Mouse (Mus musculus): ENCODE measurements around the gene Gosr1. TPM values are rescaled to one million over a fixed set of nuclear protein-coding genes. Genes with fewer than 3 reads are reported as not detected.

Gosr1 gene
- polyA plus RNA-seq, 1 experiment from 2014 or later: 15.3 TPM

DNA sequence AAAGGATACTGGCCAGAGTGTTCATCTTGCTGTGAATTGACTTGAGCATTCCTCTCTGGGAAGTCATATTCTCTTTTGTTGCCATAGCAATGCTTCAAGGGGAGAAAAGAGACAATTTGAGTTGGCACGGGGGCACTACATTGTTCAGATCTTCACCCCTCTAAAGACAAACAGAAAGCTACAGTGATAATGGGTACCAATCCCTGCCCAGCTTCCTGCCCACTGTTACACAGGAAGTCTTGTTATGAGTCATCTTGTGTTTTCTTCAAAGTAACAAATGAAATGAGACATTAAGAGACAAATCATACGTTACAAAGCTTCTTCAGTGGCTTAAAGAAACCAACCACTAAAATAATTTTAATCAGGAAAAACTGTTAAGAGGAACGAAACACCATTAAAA is 28.8 kb downstream of the Gosr1 start:
- peaks cover 77% of the 10 kb centered on the region for H3K36me3 ChIP-seq
- H3K4me1 ChIP-seq: no peaks in the 10 kb centered on the region; the same call in 1 of the 2 replicates
- H3K9me3 ChIP-seq: no peaks in the 10 kb centered on the region
- no peak overlapping the region for H3K4me3 ChIP-seq
- no peak for ATAC-seq (ENCODE audit: extremely low read depth, insufficient number of reproducible peaks, low FRiP score, low TSS enrichment)
- 74% methylated on average over 3 of the region's 3 CpGs for WGBS
- H3K27me3 ChIP-seq (replicated peaks): no peaks in the 10 kb centered on the region
- 0 out of 2 replicates have a peak overlapping the region, but pooled peaks have one; percentile 4 for H3K27ac ChIP-seq (replicated peaks)
- H3K9ac ChIP-seq: no peak overlapping the region
- no peak overlapping the region for H3K4me2 ChIP-seq

DNA sequence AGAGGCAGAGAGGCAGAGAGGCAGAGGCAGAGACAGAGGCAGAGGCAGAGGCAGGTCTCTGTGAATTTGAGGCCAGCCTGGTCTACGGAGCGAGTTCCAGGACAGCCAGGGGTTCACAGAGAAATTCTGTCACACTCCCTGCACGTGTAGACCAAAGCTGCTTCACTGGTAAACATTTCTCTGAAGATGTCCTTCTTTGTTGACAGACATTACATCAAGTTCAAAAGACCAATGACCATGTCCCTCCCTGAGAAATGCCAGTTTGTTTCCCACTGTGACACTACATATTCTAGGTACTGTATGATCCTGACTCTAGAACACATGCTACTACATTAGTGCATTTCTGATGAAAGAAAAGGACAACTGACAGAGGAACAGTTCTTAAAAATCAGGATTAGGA is 32.7 kb downstream of the Gosr1 start:
- no peak for ATAC-seq (ENCODE audit: extremely low read depth, insufficient number of reproducible peaks, low FRiP score, low TSS enrichment)
- Histone ChIP-seq H3K4me2 (no peak overlapping the region), H3K27ac (replicated peaks) (peak overlapping the region; percentile 39), H3K9me3 (no peaks in the 10 kb centered on the region), H3K27me3 (replicated peaks) (no peaks in the 10 kb centered on the region), H3K4me1 (no peaks in the 10 kb centered on the region; the same call in 1 of the 2 replicates), H3K4me3 (no peak overlapping the region), H3K9ac (no peak overlapping the region), H3K36me3 (peaks cover 91% of the 10 kb centered on the region)
- WGBS: 75% methylated on average over 3 of the region's 3 CpGs

DNA sequence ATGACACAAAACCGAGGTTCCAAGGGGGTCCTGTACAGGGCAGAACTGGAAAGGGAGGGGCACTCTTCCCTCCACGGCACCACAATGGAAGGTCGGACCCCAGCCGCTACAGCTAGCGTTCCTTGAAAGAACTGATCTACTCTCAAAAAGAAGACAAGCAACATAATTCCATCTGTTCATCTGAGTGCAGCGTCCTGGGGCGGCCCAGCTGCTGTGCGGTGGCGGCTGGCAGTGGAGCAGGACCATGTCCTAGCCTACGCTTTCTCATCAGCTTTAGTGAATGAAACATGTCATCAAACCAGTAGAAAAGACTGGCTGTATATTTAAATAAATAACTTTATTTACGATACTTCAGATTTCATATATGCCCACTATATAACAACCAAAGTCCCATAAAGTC is 35.3 kb downstream of the Gosr1 start:
- Histone ChIP-seq H3K4me3 (no peak overlapping the region), H3K36me3 (peaks cover 66% of the 10 kb centered on the region), H3K4me2 (no peak overlapping the region), H3K27ac (replicated peaks) (no peak overlapping the region), H3K9me3 (no peaks in the 10 kb centered on the region), H3K27me3 (replicated peaks) (no peaks in the 10 kb centered on the region), H3K4me1 (no peaks in the 10 kb centered on the region; the same call in 1 of the 2 replicates), H3K9ac (no peak overlapping the region)
- 92% methylated on average over 11 of the region's 11 CpGs for WGBS
- no peak for ATAC-seq (ENCODE audit: extremely low read depth, insufficient number of reproducible peaks, low FRiP score, low TSS enrichment)

DNA sequence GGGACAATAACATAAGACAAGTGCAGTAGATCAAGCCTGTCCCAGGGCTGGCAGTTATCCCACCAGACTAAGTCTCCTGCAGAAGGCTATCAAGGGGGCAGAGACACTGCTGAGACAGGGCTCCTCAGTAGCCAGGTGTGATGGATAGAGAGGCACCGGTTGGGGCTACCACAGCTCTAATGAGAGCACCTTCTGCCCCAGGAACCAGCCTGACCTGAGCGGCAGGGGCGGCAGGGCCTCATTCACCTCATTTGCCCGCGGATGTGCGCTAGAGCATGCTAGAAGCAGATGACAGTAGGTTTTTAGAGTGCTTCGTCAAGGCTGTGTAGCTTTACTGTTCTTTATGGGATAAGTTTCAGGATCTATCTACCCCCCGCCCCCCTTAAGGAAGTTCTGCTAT is 39.5 kb downstream of the Gosr1 start:
- 82% methylated on average over 8 of the region's 8 CpGs for WGBS
- no peaks in the 10 kb centered on the region for H3K9me3 ChIP-seq
- peaks cover 27% of the 10 kb centered on the region for H3K36me3 ChIP-seq
- no peak overlapping the region for H3K27ac ChIP-seq (replicated peaks)
- no peak overlapping the region for H3K4me2 ChIP-seq
- no peaks in the 10 kb centered on the region for H3K27me3 ChIP-seq (replicated peaks)
- no peaks in the 10 kb centered on the region for H3K4me1 ChIP-seq
- no peak overlapping the region for H3K4me3 ChIP-seq
- H3K9ac ChIP-seq: no peak overlapping the region
- ATAC-seq (ENCODE audit: extremely low read depth, insufficient number of reproducible peaks, low FRiP score, low TSS enrichment): no peak

DNA sequence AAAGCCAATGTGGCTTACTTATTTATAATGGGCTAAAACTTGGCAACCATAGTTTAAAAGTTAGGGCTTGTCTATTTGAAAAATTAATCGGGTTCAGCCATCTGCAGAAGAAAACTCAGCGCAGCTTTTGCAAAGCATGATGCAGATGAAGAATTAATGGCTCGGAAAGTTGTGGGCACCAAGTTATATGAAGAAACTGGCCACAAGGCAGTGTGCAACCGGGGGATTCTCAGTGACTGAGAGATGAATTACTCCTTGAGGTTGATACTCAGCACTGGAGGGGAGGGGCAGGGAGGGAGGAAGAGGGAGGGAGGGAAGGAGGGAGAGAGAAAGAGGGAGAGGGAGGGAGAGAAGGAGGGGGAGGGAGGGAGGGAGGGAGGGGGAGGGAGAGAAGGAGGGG is 46.4 kb downstream of the Gosr1 start:
- ATAC-seq (ENCODE audit: extremely low read depth, insufficient number of reproducible peaks, low FRiP score, low TSS enrichment): no peak
- Histone ChIP-seq H3K4me1 (no peaks in the 10 kb centered on the region), H3K27ac (replicated peaks) (no peak overlapping the region), H3K9me3 (no peaks in the 10 kb centered on the region), H3K4me3 (no peak overlapping the region), H3K9ac (no peak overlapping the region), H3K36me3 (no peaks in the 10 kb centered on the region), H3K4me2 (no peak overlapping the region), H3K27me3 (replicated peaks) (no peaks in the 10 kb centered on the region)
- 60% methylated on average over 4 of the region's 4 CpGs for WGBS

DNA sequence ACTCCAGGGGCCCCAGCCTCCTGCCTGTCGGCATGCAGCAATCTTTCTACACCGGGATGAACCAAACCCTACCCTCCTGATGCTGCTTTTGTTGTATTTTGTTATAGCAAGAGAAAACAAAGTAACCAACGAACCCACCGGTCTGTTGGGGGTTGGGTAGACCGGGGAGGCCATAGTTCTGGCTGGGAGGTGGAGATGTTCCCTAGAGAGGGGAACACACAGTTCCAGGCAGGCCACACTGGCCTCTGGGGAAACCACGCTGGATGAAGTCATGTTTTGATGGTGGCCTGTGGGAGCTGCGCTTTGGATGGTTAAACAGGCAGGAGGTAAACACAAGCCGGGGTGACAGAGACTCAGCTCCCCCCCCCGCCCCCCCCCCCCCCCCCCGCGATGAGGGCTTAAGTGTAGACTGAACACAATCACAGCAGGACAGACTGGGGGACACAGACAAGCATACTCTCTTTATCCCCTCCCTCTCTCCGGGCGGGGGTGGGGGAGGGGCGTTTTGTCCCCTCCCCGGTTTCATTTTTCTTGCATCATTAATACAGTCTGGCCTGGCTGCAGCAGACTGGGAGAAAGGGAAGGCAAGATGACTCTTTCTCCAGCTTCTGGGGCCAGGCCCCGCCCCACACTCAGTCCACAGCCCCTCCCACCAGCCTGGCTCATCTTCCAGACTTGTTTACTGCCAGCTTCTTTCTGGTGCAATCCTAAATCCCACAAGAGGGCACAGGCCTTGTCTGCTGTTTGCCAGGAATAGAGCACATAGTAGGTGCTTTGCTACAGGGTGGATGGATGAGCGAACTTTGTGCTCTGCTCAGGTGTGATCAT is 53.5 kb downstream of the Gosr1 start:
- ATAC-seq (ENCODE audit: extremely low read depth, insufficient number of reproducible peaks, low FRiP score, low TSS enrichment): no peak
- H3K9ac ChIP-seq: no peak overlapping the region
- H3K4me2 ChIP-seq: peak overlapping the region; percentile 1; the same call in 1 of the 2 replicates

DNA sequence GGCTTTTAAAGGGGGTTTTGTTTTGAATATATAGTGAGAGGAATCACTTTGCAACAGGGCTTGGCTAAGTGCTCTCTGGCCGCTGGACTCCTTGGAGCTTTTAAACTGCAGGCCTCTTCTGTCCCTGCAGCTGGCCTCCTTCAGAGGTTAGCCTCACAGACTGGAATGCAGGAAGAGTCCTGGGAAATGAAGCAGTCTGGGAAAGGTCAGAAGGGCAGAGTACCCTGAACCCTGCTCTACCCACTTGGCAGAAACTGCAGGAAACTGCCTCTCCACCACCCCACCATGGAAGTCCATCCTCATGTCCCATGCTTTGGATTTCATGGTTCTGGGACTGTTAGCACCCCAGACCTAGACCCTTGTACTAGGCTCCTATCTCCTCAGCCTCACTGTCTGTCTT is 54.5 kb downstream of the Gosr1 start:
- WGBS: 23% methylated on average over 1 of the region's 1 CpGs
- H3K27ac ChIP-seq (replicated peaks): no peak overlapping the region
- no peak overlapping the region for H3K4me3 ChIP-seq
- peaks cover 9% of the 10 kb centered on the region for H3K4me1 ChIP-seq
- no peak for ATAC-seq (ENCODE audit: extremely low read depth, insufficient number of reproducible peaks, low FRiP score, low TSS enrichment)
- H3K4me2 ChIP-seq: no peak overlapping the region
- 0 out of 2 replicates have a peak, but pooled peaks cover 8% of the 10 kb centered on the region for H3K9me3 ChIP-seq
- H3K36me3 ChIP-seq: no peaks in the 10 kb centered on the region
- H3K27me3 ChIP-seq (replicated peaks): no peaks in the 10 kb centered on the region; the same call in 1 of the 2 replicates
- no peak overlapping the region for H3K9ac ChIP-seq

More for the DNA sequence above, 53.5 kb downstream of the Gosr1 start:
- no peaks in the 10 kb centered on the region for H3K36me3 ChIP-seq
- no peak overlapping the region for H3K27ac ChIP-seq (replicated peaks)
- no peak overlapping the region for H3K4me3 ChIP-seq
- H3K27me3 ChIP-seq (replicated peaks): no peaks in the 10 kb centered on the region
- 28% methylated on average over 14 of the region's 17 CpGs for WGBS
- H3K9me3 ChIP-seq: 0 out of 2 replicates have a peak, but pooled peaks cover 8% of the 10 kb centered on the region
- H3K4me1 ChIP-seq: peaks cover 9% of the 10 kb centered on the region

DNA sequence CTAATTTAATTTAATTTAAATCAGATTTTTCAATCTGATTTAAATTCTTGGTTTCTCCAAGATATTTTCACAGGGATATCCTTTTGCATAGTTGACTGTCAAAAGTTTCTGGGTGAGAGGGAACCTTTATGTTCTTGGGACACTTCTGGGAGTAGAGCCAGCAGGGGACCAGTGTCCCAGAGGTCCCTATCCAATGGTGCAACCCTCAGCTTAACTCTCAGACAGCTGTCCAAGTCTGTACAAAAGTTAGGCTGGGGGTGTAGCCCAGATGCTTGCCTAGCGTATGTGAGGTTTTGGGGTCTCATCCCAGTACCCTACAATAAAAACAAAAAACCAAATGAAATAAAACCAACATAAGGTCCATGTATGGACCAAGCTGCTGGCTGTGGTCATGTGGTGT is 55.3 kb downstream of the Gosr1 start:
- Histone ChIP-seq H3K4me1 (peaks cover 9% of the 10 kb centered on the region), H3K9me3 (0 out of 2 replicates have a peak, but pooled peaks cover 8% of the 10 kb centered on the region), H3K36me3 (no peaks in the 10 kb centered on the region), H3K4me2 (no peak overlapping the region), H3K27ac (replicated peaks) (no peak overlapping the region), H3K4me3 (no peak overlapping the region), H3K27me3 (replicated peaks) (no peaks in the 10 kb centered on the region; the same call in 1 of the 2 replicates), H3K9ac (no peak overlapping the region)
- no peak for ATAC-seq (ENCODE audit: extremely low read depth, insufficient number of reproducible peaks, low FRiP score, low TSS enrichment)
- WGBS: 76% methylated on average over 1 of the region's 1 CpGs

DNA sequence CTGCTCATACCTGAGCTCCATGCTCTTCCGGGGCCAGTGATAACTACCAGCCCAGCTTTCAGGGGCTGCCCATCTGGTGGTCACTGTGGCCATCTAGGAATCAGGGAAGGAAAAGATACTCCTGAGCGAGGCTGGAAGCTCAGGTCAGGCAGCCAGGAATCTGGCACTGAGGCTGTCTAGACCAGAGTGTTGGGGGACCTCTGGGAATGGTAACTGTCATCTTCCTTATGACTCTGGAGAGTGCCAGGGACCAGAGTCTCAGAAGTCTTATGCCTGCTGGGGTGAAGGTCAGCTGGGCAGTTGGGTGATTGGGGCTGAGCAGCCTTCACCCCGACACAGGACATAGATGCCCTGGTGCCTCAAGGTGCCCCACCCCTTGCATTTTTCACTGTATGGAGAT is 55.7 kb downstream of the Gosr1 start:
- H3K4me2 ChIP-seq: no peak overlapping the region
- H3K9me3 ChIP-seq: 0 out of 2 replicates have a peak, but pooled peaks cover 8% of the 10 kb centered on the region
- H3K4me3 ChIP-seq: no peak overlapping the region
- ATAC-seq (ENCODE audit: extremely low read depth, insufficient number of reproducible peaks, low FRiP score, low TSS enrichment): no peak
- no peak overlapping the region for H3K9ac ChIP-seq
- peaks cover 9% of the 10 kb centered on the region for H3K4me1 ChIP-seq
- no peak overlapping the region for H3K27ac ChIP-seq (replicated peaks)
- 74% methylated on average over 3 of the region's 3 CpGs for WGBS
- H3K27me3 ChIP-seq (replicated peaks): no peaks in the 10 kb centered on the region; the same call in 1 of the 2 replicates
- H3K36me3 ChIP-seq: no peaks in the 10 kb centered on the region

DNA sequence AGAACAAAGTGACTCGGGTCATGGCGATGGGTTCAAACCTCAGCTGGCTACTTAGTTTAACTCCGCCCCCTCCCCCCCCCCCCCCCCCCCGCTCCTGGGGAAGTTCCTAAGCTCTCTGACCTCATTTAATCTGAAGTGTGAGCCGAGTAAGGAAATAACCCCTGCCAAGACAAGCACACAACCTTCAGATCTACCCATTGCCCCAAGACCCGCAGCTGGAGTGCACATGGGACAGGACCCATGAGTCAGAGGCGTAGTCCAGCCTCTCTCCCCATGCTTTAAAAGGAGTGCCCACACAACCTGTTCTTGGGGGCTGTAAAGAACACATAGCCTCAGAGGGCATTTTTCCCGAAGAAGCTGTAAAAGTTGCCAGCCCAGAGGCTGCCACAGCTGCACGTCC is 63.8 kb downstream of the Gosr1 start:
- H3K4me3 ChIP-seq: peak overlapping the region; percentile 17; the same call in 1 of the 2 replicates
- no peaks in the 10 kb centered on the region for H3K9me3 ChIP-seq
- peak overlapping the region; percentile 58 for H3K4me2 ChIP-seq
- 0 out of 2 replicates have a peak, but pooled peaks cover 4% of the 10 kb centered on the region for H3K4me1 ChIP-seq
- WGBS: 39% methylated on average over 8 of the region's 9 CpGs
- no peaks in the 10 kb centered on the region for H3K36me3 ChIP-seq
- ATAC-seq (ENCODE audit: extremely low read depth, insufficient number of reproducible peaks, low FRiP score, low TSS enrichment): no peak
- H3K27ac ChIP-seq (replicated peaks): no peak overlapping the region
- H3K9ac ChIP-seq: no peak overlapping the region; the same call in 1 of the 2 replicates
- peaks cover 10% of the 10 kb centered on the region; the same call in 1 of the 2 replicates for H3K27me3 ChIP-seq (replicated peaks)

DNA sequence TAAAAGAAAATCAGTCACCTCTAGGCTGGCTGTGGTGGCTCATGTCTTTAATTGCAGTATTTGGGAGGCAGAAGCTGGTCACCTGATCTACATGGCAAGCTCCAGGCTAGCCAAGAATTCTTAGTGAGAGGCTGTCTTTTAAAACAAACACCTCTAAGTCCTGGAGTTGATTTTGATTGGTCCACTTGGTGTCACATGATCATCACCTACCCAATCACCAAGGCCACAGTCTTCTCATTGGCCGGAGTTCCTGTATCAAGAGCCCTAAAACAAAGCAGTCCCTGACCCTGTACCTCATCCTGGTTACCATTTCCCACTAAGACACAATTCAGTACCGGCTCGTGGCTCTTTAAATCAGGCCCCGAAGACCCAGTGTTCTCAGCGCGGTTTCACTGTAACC is 67.6 kb downstream of the Gosr1 start:
- Histone ChIP-seq H3K9ac (no peak overlapping the region), H3K4me1 (0 out of 2 replicates have a peak, but pooled peaks cover 4% of the 10 kb centered on the region), H3K4me3 (no peak overlapping the region), H3K27ac (replicated peaks) (no peak overlapping the region), H3K36me3 (no peaks in the 10 kb centered on the region), H3K4me2 (peak overlapping the region; percentile 18; the same call in 1 of the 2 replicates), H3K27me3 (replicated peaks) (peaks cover 17% of the 10 kb centered on the region; the same call in 1 of the 2 replicates), H3K9me3 (no peaks in the 10 kb centered on the region)
- 58% methylated on average over 6 of the region's 6 CpGs for WGBS
- ATAC-seq (ENCODE audit: extremely low read depth, insufficient number of reproducible peaks, low FRiP score, low TSS enrichment): no peak
